Mouse (Mus musculus) embryonic fibroblast, embryonic 13.5 days (primary cell): ENCODE data around the gene Ank2.

Source experiments
- CTCF ChIP-seq: IDR thresholded peaks from 2 replicates; pipeline ENCODE4 v1.5.1; 2011; ENCODE audit warnings: mild to moderate bottlenecking, control low read depth, low read length, moderate library complexity, borderline replicate concordance; ENCODE audit not compliant: insufficient read depth
- POLR2A ChIP-seq: IDR thresholded peaks from 2 replicates; pipeline ENCODE4 v1.6.1; 2011; ENCODE audit warnings: low read depth, mild to moderate bottlenecking, control low read depth, low read length, moderate library complexity

GRCm38 (mm10) chr3:127458420-127458798 is 40.7 kb downstream of the Ank2 start:
- TF ChIP-seq CTCF = no peak
- TF ChIP-seq POLR2A = no peak
